Mouse (Mus musculus) neutrophil, adult 5-6 weeks (primary cell): ENCODE data around the gene Sox6. TPM values are rescaled to one million over a fixed set of nuclear protein-coding genes. Genes with fewer than 3 reads are reported as not detected.

Source experiments
- ATAC-seq: fragments of 151-379, 151-347 bp; 2 replicates; pipeline ENCODE4 v1.8.0; 2017; ENCODE audit warnings: mild to moderate bottlenecking, moderate TSS enrichment; ENCODE audit not compliant: insufficient number of reproducible peaks, poor library complexity, low FRiP score, severe bottlenecking; ENCODE audit errors: extremely low read depth
- total RNA-seq: library from RNA; stranded (forward); fragments of 200-1000 nt; gene quantifications from 2 replicates; pipeline ENCODE4 v1.2.3, GENCODE M21; 2017

The Sox6 gene
- total RNA-seq, 1 experiment from 2014 or later = 1.4 TPM

GRCm38 (mm10) chr7:115783982-115784917 lies 254.3 kb downstream of the Sox6 start:
- no peak for ATAC-seq

DNA sequence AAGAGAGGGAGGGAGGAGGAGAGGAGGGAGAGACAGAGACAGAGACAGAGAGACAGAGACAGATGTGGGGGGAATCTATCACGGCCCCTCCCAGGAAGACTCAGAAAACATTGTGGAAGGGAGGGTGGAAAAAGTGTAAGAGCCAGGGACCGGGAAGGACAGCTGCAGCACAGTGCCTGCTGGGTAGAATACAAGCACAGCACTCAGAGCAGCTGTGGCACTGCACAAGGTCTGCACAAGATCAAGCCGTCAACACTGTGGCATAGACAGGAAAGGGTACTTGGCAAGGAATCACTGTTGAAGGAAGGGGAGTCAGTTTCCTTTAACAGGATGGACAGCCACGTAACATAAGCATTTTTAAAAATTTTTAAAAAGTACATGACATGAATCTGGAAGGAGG lies 258.4 kb downstream of the Sox6 start:
- ATAC-seq = no peak

- ATAC-seq = no peak
These were observed 259.1 kb downstream of the Sox6 start for GRCm38 (mm10) chr7:115779544-115779943.

DNA sequence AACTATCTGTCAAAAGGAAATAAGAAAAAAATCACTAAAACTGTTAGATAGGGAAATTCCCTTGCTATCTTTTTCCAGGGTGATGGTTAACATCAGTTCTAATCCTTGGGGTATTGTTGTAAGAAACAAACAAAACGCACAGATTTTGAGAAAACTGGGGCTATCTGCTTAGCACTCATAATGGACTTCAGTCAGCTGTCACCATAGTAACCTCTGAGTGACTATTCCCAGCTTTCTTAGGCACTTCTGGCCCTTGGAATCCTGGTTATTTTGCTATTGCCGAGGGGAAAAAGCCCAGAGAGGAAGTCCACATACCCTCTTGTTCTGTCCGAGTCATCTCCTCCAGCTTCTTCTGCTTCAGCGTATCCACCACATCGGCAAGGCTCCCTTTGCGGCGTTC lies 261.9 kb downstream of the Sox6 start:
- no peak for ATAC-seq

GRCm38 (mm10) chr7:115776324-115776723 lies 262.3 kb downstream of the Sox6 start:
- ATAC-seq = no peak

DNA sequence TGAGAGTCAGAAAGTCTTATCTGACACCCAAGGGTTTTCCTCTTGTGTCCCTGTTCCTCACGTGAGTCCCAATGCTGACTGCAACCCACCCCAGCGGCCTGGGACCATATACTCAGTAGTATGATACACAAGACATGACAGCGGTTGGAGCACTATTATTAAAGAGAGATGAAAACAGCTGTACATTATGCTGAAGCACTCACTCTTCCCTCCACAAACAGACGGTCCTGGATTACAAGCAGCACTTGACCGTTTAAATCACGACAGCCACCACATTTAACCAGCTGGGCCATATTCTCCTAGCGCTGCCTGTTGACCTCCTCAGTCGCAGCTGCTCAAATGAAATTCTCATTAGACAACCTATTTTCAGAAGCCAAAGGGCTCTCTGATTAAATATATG lies 272.3 kb downstream of the Sox6 start:
- ATAC-seq = no peak

GRCm38 (mm10) chr7:115763851-115764250 lies 274.7 kb downstream of the Sox6 start:
- ATAC-seq = no peak

DNA sequence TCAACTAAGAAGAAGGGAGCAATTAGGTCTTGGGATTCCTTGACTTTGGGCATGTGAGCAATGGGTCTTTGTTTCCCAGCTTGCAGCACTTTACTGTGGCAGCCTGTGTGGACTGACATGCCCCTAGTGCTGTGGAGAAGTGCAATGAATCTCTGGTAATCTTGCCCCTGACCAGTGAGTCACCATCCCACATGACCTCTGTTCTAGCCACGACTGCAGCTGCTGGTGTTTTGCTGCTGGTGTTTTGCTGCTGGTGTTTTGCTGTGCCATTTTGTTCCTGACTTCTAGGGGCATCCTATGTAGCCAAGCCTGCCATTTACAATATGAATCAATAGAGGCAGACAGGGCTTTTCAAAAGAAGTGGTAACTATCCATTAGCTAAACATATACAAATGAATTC lies 280.4 kb downstream of the Sox6 start:
- ATAC-seq = no peak

DNA sequence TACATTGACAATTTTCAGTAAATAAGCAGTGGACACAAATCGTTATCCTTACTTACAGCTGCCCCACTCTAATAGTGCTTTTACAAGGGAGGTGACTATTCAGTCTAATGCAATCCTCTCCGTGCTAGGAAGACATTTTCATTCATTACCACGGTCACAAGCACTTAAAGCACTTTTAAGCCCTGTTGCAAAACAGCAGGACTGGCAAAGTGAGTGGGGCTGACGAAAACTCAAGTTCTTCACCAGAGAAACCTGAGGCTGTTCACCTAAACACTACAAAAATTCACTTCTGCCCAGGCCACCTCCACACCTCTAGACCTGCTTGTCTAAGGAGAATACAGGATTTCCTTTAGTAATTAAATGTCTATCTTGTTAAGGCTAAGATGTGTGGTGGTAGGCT lies 283.3 kb downstream of the Sox6 start:
- ATAC-seq = no peak

DNA sequence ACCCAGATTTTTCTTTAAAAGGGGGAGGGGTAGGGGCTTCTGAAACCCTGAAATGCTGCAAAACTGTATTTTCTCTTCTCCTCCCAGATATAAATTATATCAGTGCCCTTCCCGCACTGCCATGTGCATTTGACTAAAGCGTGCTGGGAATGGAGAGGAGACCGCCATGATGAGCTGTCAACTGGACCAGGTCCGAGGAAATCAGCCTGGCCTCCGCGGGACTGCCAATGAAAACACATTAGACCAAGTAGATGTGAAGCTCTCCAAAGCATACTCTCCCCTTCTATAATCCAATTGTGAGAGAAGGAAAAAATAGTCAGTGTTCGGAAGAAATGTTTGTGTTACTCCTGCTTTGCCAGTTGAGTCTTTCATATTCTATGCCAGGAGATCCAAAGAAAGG lies 284.4 kb downstream of the Sox6 start:
- ATAC-seq = no peak

DNA sequence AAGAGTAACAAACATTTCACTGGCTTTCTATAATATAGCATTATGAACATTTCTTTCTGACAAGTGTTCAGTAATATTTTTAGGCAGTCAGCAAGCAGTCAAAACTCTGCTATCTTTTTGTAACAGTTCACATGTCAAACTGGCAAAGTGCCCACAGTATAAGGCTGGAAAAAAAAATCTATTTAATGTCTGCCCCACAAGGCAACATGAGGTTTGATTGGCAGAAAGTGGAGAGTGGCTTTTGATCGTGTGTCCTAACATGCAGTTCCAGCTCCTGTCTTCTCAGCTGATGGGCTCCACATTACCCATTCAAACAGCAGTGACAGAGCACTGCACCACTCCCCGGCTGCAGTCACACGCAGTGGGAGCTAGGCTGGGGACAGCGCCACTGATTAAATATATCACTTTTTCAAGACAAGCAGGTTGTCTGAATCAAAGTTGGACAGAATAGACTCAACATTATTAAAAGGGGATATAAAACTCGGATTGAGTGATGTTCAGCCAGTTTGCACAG lies 286.4 kb downstream of the Sox6 start:
- ATAC-seq = no peak

GRCm38 (mm10) chr7:115751083-115751482 lies 287.5 kb downstream of the Sox6 start:
- no peak for ATAC-seq

DNA sequence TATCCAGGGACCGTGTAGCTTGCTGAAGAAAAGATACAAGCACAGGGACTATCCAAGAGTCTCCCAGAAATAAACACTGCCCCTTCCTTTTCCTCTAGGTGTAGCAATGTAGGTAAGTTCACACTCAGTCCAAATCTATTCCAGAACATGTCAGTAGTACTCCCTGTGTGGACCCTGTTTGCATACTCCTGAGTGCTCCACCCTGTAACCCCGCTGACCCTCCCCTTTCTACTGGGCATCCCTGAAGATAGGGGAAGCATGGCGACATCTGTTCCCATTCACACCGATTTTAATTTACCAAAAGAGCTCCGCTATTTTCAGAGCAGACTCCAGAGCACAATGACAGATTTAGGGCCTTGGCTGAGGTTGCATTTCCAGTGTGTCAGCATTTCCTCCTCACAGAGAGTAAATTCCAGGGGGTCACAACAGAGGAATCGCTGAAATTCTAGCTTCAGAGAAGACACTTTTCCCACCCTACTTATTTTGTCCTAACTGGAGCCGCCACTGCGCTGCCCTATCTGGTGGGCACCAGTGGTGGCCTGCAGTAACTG lies 288.2 kb downstream of the Sox6 start:
- ATAC-seq = no peak

DNA sequence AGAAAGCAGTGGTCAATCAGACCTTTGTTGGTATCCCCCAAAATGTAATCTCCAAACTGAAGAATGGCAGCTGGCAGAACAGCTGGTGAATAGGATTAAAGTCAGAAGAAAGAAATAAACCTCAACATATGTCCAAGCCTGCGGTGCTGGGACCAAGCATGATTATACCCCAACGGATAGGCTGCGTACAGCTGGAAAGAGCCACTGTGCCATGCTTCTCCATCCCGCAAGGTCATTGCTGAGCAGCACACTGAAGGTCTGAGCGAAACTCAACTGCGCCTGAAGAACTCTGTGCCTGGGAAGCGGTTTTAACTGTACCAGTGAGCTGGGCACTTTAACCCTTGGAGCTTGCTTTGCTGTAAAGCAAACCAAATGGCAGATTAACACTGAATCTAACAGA lies 291.1 kb downstream of the Sox6 start:
- ATAC-seq = no peak

DNA sequence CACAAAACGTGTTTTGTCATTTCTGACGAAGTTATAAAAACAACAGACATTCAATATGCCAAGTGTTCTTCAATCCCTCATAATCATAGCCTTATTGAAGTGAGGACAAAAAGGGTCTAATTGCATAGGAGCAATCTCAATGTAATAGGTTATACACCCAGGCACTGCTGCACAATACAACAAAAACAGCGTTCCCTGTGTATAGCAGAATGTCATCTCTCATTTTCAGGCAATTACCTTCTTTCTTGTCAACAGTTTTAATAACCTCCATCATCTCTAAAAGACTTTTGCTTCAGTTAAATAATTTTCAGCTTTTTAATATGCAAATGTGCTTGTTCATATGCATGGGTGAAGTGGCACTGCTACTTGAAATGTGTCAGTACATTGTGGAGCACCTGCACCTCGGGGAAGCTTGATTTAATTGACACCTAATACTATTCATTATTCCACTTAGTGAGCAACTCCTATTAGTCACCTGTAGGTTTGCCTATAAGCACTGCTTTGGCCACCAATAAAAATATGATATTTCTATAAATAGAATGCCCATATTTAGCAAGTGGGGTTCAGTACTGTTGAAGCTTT lies 292.8 kb downstream of the Sox6 start:
- ATAC-seq = no peak

- no peak for ATAC-seq
These were observed 304.5 kb downstream of the Sox6 start for GRCm38 (mm10) chr7:115734137-115734536.

- no peak for ATAC-seq
These were observed 305.8 kb downstream of the Sox6 start for GRCm38 (mm10) chr7:115732824-115733223.

- no peak for ATAC-seq
These were observed 311.8 kb downstream of the Sox6 start for GRCm38 (mm10) chr7:115726776-115727175.

GRCm38 (mm10) chr7:115724404-115724803 lies 314.2 kb downstream of the Sox6 start:
- ATAC-seq = no peak
